Comparison of ENCODE assay signal across 9 mouse cellular contexts in the genomic region with DNA sequence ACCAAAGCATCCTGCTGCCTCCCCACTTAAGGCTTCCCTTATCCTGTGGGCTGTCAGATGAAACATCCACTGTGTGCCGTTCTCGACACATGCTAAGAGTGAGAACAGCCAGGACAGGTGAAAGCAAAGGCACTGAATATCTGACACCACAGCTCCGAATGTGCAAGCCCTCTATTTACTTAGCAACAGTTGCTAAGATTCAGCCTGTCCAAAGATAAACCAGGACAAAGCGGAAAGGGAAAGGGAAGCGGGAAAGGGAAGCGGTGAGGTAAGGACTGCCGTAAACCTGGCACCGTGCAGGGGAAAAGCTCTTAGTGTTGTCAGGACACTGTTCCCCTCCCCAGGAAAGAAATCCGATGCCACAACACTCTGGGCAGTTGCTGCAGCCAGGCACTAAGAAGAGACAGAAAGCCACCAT.
DNase-seq lines count a peak whose midpoint lies in the region; ATAC-seq and TF ChIP-seq lines count a peak whose summit lies in the region.
"Had no signal": no experiment of that assay in that cellular context is flagged by ENCODE, and none has a peak within 500 bp of the region (broad histone marks: within the 10 kb centered on the region; RNA-seq: fewer than 3 reads in every experiment).

No protein-coding gene starts in this region.

- H3K36me3 ChIP-seq in forebrain, embryonic 16.5 days (ENCODE audit: control insufficient read depth, insufficient read depth) = no peaks in the 10 kb centered on the region
- H3K36me3 ChIP-seq in intestine, postnatal 0 days (ENCODE audit: control insufficient read depth, insufficient read depth) = no peaks in the 10 kb centered on the region
- H3K36me3 ChIP-seq in lung, postnatal 0 days (ENCODE audit: insufficient read depth, low read length) = no peaks in the 10 kb centered on the region
- H3K36me3 ChIP-seq: embryonic facial prominence, embryonic 13.5 days had no signal

- 48% methylated on average over 9 of the region's 9 CpGs for WGBS in forebrain, embryonic 16.5 days
- WGBS in intestine, postnatal 0 days = 22% methylated on average over 9 of the region's 9 CpGs
- whole genome bisulfite sequencing in lung, postnatal 0 days = 22% methylated on average over 9 of the region's 9 CpGs

- no peak overlapping the region for H3K4me2 ChIP-seq in forebrain, embryonic 16.5 days (ENCODE audit: low read length)
- H3K4me2 ChIP-seq in intestine, postnatal 0 days (replicated peaks; ENCODE audit: low read depth) = peak overlapping the region; percentile 18; the same call in 1 of the 2 replicates
- no peak overlapping the region for H3K4me2 ChIP-seq in lung, postnatal 0 days (replicated peaks; ENCODE audit: low read depth, low read length)
- H3K4me2 ChIP-seq: embryonic facial prominence, embryonic 13.5 days had no signal

- H3K4me3 ChIP-seq in gastrocnemius, adult 2 months = peak overlapping the region; percentile 59
- no peak overlapping the region for H3K4me3 ChIP-seq in forebrain, embryonic 16.5 days (replicated peaks; ENCODE audit: low read length)
- H3K4me3 ChIP-seq in intestine, postnatal 0 days (ENCODE audit: low read depth, low read length) = no peak overlapping the region
- no peak overlapping the region for H3K4me3 ChIP-seq in lung, postnatal 0 days (ENCODE audit: low read depth, low read length)
- H3K4me3 ChIP-seq: embryonic facial prominence, embryonic 13.5 days had no signal

- DNase-seq in gastrocnemius, adult 2 months = peak; percentile 73
- no peak for DNase-seq in gastrocnemius, postnatal 36 days
- DNase-seq in lung, postnatal 0 days (ENCODE audit: low spot score) = peak; percentile 82
- DNase-seq in layer of hippocampus, adult 9-11 months = no peak
- no peak for DNase-seq in right cerebral cortex, adult 18-20 months
- DNase-seq in ovary, postnatal 10 days (ENCODE audit: low spot score) = no peak

- H3K9ac ChIP-seq in forebrain, embryonic 16.5 days (replicated peaks; ENCODE audit: low read depth, low read length) = no peak overlapping the region
- H3K9ac ChIP-seq in intestine, postnatal 0 days (ENCODE audit: low read depth, low read length) = no peak overlapping the region
- H3K9ac ChIP-seq in lung, postnatal 0 days (replicated peaks; ENCODE audit: low read depth) = no peak overlapping the region
- H3K9ac ChIP-seq: embryonic facial prominence, embryonic 13.5 days had no signal

- intact Hi-C loops in gastrocnemius, adult 2 months (cut with DNase I) = loop anchor here (5.0 kb wide), 2 partner anchors 35 to 75 kb away; partner anchors contain the start of gene Sorbs1
- intact Hi-C loops in gastrocnemius, postnatal 36 days (cut with DNase I) = loop anchor here (5.0 kb wide), 1 partner anchor 35 kb away; no protein-coding TSS in a partner anchor

- peak; percentile 90 for TF ChIP-seq EP300 in lung, postnatal 0 days (IDR thresholded peaks at IDR 0.05)

- ATAC-seq in forebrain, embryonic 16.5 days = no peak
- peak; percentile 60 for ATAC-seq in intestine, postnatal 0 days
- ATAC-seq in lung, postnatal 0 days = peak; percentile 71

- peaks cover 40% of the 10 kb centered on the region for H3K4me1 ChIP-seq in forebrain, embryonic 16.5 days (replicated peaks; ENCODE audit: control insufficient read depth, insufficient read depth, low read length)
- no peaks in the 10 kb centered on the region for H3K4me1 ChIP-seq in intestine, postnatal 0 days (replicated peaks; ENCODE audit: control insufficient read depth, insufficient read depth, low read length)
- peaks cover 6% of the 10 kb centered on the region; the same call in 1 of the 2 replicates for H3K4me1 ChIP-seq in lung, postnatal 0 days (ENCODE audit: insufficient read depth, low read depth, low read length)

- H3K27ac ChIP-seq in gastrocnemius, adult 2 months = peak overlapping the region; percentile 87
- peak overlapping the region; percentile 1; the same call in 1 of the 2 replicates for H3K27ac ChIP-seq in forebrain, embryonic 16.5 days (ENCODE audit: low read length)
- H3K27ac ChIP-seq in intestine, postnatal 0 days (ENCODE audit: low read depth, low read length) = no peak overlapping the region
- peak overlapping the region; percentile 73 for H3K27ac ChIP-seq in lung, postnatal 0 days (ENCODE audit: low read length)
- H3K27ac ChIP-seq: embryonic facial prominence, embryonic 13.5 days had no signal

- no peaks in the 10 kb centered on the region for H3K9me3 ChIP-seq in forebrain, embryonic 16.5 days (ENCODE audit: control insufficient read depth, low read length)
- H3K9me3 ChIP-seq in intestine, postnatal 0 days (ENCODE audit: control insufficient read depth) = no peaks in the 10 kb centered on the region
- H3K9me3 ChIP-seq in lung, postnatal 0 days (ENCODE audit: low read length) = no peaks in the 10 kb centered on the region
- H3K9me3 ChIP-seq: embryonic facial prominence, embryonic 13.5 days had no signal

- TF ChIP-seq CTCF in gastrocnemius, adult 2 months (IDR thresholded peaks at IDR 0.05) = no peak
- TF ChIP-seq CTCF in intestine, postnatal 0 days (IDR thresholded peaks at IDR 0.05; ENCODE audit: low read depth) = no peak
- no peak for TF ChIP-seq CTCF in lung, postnatal 0 days (IDR thresholded peaks at IDR 0.05)

- no peaks in the 10 kb centered on the region for H3K27me3 ChIP-seq in forebrain, embryonic 16.5 days (replicated peaks; ENCODE audit: control insufficient read depth, insufficient read depth, low read length)
- no peaks in the 10 kb centered on the region for H3K27me3 ChIP-seq in intestine, postnatal 0 days (replicated peaks; ENCODE audit: control insufficient read depth, insufficient read depth, low read length)
- H3K27me3 ChIP-seq in lung, postnatal 0 days (replicated peaks; ENCODE audit: insufficient read depth, low read length) = no peaks in the 10 kb centered on the region
- H3K27me3 ChIP-seq: embryonic facial prominence, embryonic 13.5 days had no signal

Comparison
In these comparisons a context has a peak if more than half of its experiments do, and no peak if none do; other contexts are left out.
1. DNase-seq: peak in gastrocnemius, adult 2 months (single experiment) and lung, postnatal 0 days (single experiment); none in gastrocnemius, postnatal 36 days (0 of 2), layer of hippocampus, adult 9-11 months (single experiment), right cerebral cortex, adult 18-20 months (single experiment) and ovary, postnatal 10 days (single experiment).